Mouse (Mus musculus) thymus, adult 2 months (tissue): ENCODE measurements around the gene F11r.

Source experiments
- CTCF ChIP-seq: fragments of 200-500 bp; IDR thresholded peaks from 2 replicates; pipeline ENCODE4 v1.5.1; 2012; ENCODE audit warnings: mild to moderate bottlenecking, control low read depth, low read length, moderate library complexity, borderline replicate concordance; ENCODE audit not compliant: control insufficient read depth, poor library complexity, insufficient read depth; ENCODE audit errors: extremely low read depth
- POLR2A ChIP-seq: fragments of 200-500 bp; IDR thresholded peaks from 2 replicates; pipeline ENCODE4 v1.6.1; 2012; ENCODE audit warnings: mild to moderate bottlenecking, low read length, control low read depth, moderate library complexity; ENCODE audit not compliant: control insufficient read depth, poor library complexity, insufficient read depth; ENCODE audit errors: extremely low read depth

- TF ChIP-seq POLR2A (no peak), CTCF (no peak)
Measured at GRCm38 (mm10) chr1:171513234-171513633, 75.9 kb downstream of the F11r start.
